Mouse (Mus musculus) kidney, postnatal 0 days (tissue): ENCODE measurements around the gene Itgb5. TPM values are rescaled to one million over a fixed set of nuclear protein-coding genes. Genes with fewer than 3 reads are reported as not detected.

Experiments used
- ATAC-seq: fragments of 200-750 bp; cut with Nextera tagmentation; replicated peaks from 2 replicates; pipeline ENCODE4 v1.8.0; 2017; ENCODE audit warnings: low read depth, moderate number of reproducible peaks, moderate TSS enrichment, moderate library complexity; ENCODE audit not compliant: low FRiP score
- DNase-seq: peaks from one replicate; pipeline ENCODE4 v3.0.0-alpha.2; 2016; ENCODE audit warnings: low spot score
- H3K27ac ChIP-seq: fragments of 300-500 bp; sonication (generic); 2 replicates; pipeline ENCODE4 v1.5.1; 2014; ENCODE audit warnings: mild to moderate bottlenecking
- H3K27me3 ChIP-seq: fragments of 300-500 bp; sonication (generic); 2 replicates; pipeline ENCODE4 v1.6.1; 2014; ENCODE audit warnings: low read length, mixed read lengths; ENCODE audit not compliant: insufficient read depth
- H3K36me3 ChIP-seq: fragments of 300-500 bp; sonication (generic); 2 replicates; pipeline ENCODE4 v1.6.1; 2014; ENCODE audit warnings: low read length, mixed read lengths; ENCODE audit not compliant: insufficient read depth
- H3K4me1 ChIP-seq: fragments of 300-500 bp; sonication (generic); replicated peaks from 2 replicates; pipeline ENCODE4 v1.6.1; 2014; ENCODE audit warnings: antibody characterized with exemption, low read length, mixed read lengths; ENCODE audit not compliant: insufficient read depth
- H3K4me2 ChIP-seq: fragments of 300-500 bp; sonication (generic); 2 replicates; pipeline ENCODE4 v1.6.1; 2014; ENCODE audit warnings: mild to moderate bottlenecking, low read length, moderate library complexity, mixed read lengths
- H3K4me3 ChIP-seq: fragments of 300-500 bp; sonication (generic); replicated peaks from 2 replicates; pipeline ENCODE4 v1.5.1; 2014; ENCODE audit warnings: low read depth, low read length
- H3K9ac ChIP-seq: fragments of 300-500 bp; sonication (generic); 2 replicates; pipeline ENCODE4 v1.6.1; 2014; ENCODE audit warnings: low read depth, low read length
- H3K9me3 ChIP-seq: fragments of 300-500 bp; sonication (generic); replicated peaks from 2 replicates; pipeline ENCODE4 v1.6.1; 2016; ENCODE audit warnings: low read length, inconsistent platforms, mixed read lengths
- CTCF ChIP-seq: IDR thresholded peaks from 2 replicates; pipeline ENCODE4 v1.5.1; 2016; ENCODE audit warnings: antibody characterized with exemption, low read depth, mild to moderate bottlenecking, moderate library complexity
- WGBS: fragments of 180-500 bp; shearing (Covaris S2); extraction: QIAGEN DNeasy Blood & Tissue Kit; methylation state at CpG from one replicate; pipeline ENCODE4 v1.1.7; 2014; 5-methylcytosine and 5-hydroxymethylcytosine counted together
- polyA plus RNA-seq: library from polyadenylated mRNA; unstranded; fragments of >200 nt; fragmentation: Nextera tagmentation; extraction: Ambion mirVana; gene quantifications from 2 replicates; pipeline ENCODE4 v1.2.1, GENCODE M21; 2015

Gene Itgb5
- polyA plus RNA-seq, 1 experiment from 2014 or later: 53.2 TPM

DNA sequence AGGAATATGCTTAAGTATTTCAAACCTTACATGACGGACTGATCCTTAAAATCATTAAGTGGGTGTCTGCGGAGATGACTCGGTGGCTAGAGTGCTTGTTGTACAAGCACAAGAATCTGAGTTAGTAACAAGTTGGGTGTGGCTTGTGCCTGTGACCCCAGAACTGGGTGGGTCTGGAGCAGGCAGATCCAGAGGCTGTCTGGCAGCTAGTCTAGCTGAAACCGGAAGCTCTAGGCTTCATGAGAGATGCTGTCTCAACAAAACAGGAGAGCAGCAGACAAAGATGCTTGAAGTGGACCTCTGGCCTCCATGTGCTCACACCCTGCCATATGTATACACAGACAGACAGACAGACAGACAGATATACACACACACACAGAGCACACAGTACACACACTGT, 161.2 kb downstream of the Itgb5 start:
- no peaks in the 10 kb centered on the region for H3K9me3 ChIP-seq
- no peaks in the 10 kb centered on the region for H3K27me3 ChIP-seq
- 78% methylated on average over 4 of the region's 4 CpGs for WGBS
- no peaks in the 10 kb centered on the region for H3K36me3 ChIP-seq
- no peak overlapping the region for H3K9ac ChIP-seq
- ATAC-seq: no peak
- H3K4me3 ChIP-seq: no peak overlapping the region
- no peaks in the 10 kb centered on the region for H3K4me1 ChIP-seq
- H3K27ac ChIP-seq: no peak overlapping the region
- no peak for DNase-seq
- TF ChIP-seq CTCF: no peak
- H3K4me2 ChIP-seq: no peak overlapping the region

DNA sequence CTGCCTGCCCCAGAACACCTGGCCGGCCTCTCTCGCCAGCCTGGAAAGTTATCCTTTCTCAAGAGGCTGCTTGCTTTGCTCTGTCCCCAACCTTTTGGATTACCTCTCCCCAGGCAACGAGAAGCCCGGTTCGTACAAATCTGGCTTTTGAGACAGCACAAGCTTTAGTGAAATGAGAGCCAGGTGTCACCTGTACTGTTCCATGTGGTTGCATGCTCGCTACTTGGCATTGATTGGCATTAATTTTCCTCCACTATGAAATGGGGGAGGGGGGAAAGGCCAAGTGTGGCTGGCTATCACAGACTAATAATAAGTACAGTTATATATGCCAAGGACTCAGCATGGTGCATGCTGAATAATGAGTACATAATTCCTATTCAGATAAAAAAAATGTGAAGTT, 164.9 kb downstream of the Itgb5 start:
- DNase-seq: no peak
- H3K9ac ChIP-seq: no peak overlapping the region
- H3K4me3 ChIP-seq: no peak overlapping the region
- no peak for ATAC-seq
- WGBS: 86% methylated on average over 6 of the region's 6 CpGs
- H3K4me2 ChIP-seq: no peak overlapping the region
- H3K27ac ChIP-seq: no peak overlapping the region
- TF ChIP-seq CTCF: no peak
- H3K9me3 ChIP-seq: no peaks in the 10 kb centered on the region
- H3K36me3 ChIP-seq: no peaks in the 10 kb centered on the region
- H3K27me3 ChIP-seq: no peaks in the 10 kb centered on the region
- H3K4me1 ChIP-seq: no peaks in the 10 kb centered on the region

DNA sequence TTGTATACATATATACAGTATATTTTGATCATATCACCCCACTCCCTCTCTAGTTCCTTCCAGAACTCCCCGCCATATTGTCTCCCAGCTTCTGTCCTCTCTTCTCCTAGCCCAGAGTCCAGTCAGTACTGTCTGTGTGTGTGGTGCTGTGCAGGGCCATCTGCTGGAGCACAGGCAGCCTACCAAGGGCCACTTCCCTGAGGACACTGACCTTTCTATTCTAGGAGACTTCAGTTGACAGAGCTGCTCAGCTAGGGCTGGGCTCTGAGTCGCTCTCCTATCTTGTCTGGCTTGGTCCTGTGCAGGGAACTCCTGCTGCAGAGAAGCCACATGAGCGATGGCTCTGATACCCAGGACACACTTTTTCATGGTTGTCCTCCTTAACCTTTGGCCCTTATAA, 166.0 kb downstream of the Itgb5 start:
- no peaks in the 10 kb centered on the region for H3K4me1 ChIP-seq
- no peak overlapping the region for H3K4me3 ChIP-seq
- no peaks in the 10 kb centered on the region for H3K27me3 ChIP-seq
- ATAC-seq (no peak), DNase-seq (no peak)
- no peak overlapping the region for H3K4me2 ChIP-seq
- H3K9me3 ChIP-seq: no peaks in the 10 kb centered on the region
- H3K36me3 ChIP-seq: no peaks in the 10 kb centered on the region
- no peak overlapping the region for H3K9ac ChIP-seq
- 78% methylated on average over 3 of the region's 3 CpGs for WGBS
- no peak overlapping the region for H3K27ac ChIP-seq
- no peak for TF ChIP-seq CTCF

GRCm38 (mm10) chr16:33996030-33996429, 166.6 kb downstream of the Itgb5 start:
- no peaks in the 10 kb centered on the region for H3K9me3 ChIP-seq
- no peak overlapping the region for H3K4me3 ChIP-seq
- DNase-seq (peak; percentile 80), ATAC-seq (no peak)
- no peaks in the 10 kb centered on the region for H3K4me1 ChIP-seq
- H3K9ac ChIP-seq: no peak overlapping the region
- no peaks in the 10 kb centered on the region for H3K27me3 ChIP-seq
- no peak overlapping the region for H3K27ac ChIP-seq
- H3K36me3 ChIP-seq: no peaks in the 10 kb centered on the region
- no peak overlapping the region for H3K4me2 ChIP-seq
- 4% methylated on average over 5 of the region's 5 CpGs for WGBS
- peak; percentile 94 for TF ChIP-seq CTCF

- H3K27ac ChIP-seq: no peak overlapping the region
- 89% methylated on average over 6 of the region's 6 CpGs for WGBS
These were observed 168.5 kb downstream of the Itgb5 start for GRCm38 (mm10) chr16:33998011-33998410.

More at GRCm38 (mm10) chr16:33998011-33998410, 168.5 kb downstream of the Itgb5 start:
- Histone ChIP-seq H3K27me3 (no peaks in the 10 kb centered on the region), H3K9ac (no peak overlapping the region), H3K4me3 (no peak overlapping the region), H3K4me1 (no peaks in the 10 kb centered on the region), H3K9me3 (no peaks in the 10 kb centered on the region), H3K4me2 (no peak overlapping the region), H3K36me3 (no peaks in the 10 kb centered on the region)
- DNase-seq (no peak), ATAC-seq (no peak)
- TF ChIP-seq CTCF: no peak

Other genes starting within 250 kb of the Itgb5 start
- gene Heg1, start 145.3 kb upstream of the Itgb5 start, polyA plus RNA-seq: 17.2 and 17.6 TPM in 2 replicates
- not detected in 2 replicates for gene Muc13, start 35.6 kb upstream of the Itgb5 start, polyA plus RNA-seq
- 37.9 and 41.7 TPM in 2 replicates for gene Umps, start 137.4 kb downstream of the Itgb5 start, polyA plus RNA-seq